Mouse (Mus musculus) right cerebral cortex, postnatal 14 days (tissue): ENCODE results near the gene Hoxd11.

Source experiments
- DNase-seq: peaks from one replicate; pipeline ENCODE4 v3.0.0; 2022

The Hoxd11 gene

GRCm38 (mm10) chr2:74732513-74733316, 53.4 kb downstream of the Hoxd11 start:
- no peak for DNase-seq

GRCm38 (mm10) chr2:74733317-74733661, 53.9 kb downstream of the Hoxd11 start:
- DNase-seq = no peak

GRCm38 (mm10) chr2:74733765-74734164, 54.4 kb downstream of the Hoxd11 start:
- no peak for DNase-seq

GRCm38 (mm10) chr2:74734451-74734850, 55.1 kb downstream of the Hoxd11 start:
- no peak for DNase-seq

- DNase-seq = no peak
These were observed 55.8 kb downstream of the Hoxd11 start for GRCm38 (mm10) chr2:74734996-74735811.

GRCm38 (mm10) chr2:74735851-74736687, 56.7 kb downstream of the Hoxd11 start:
- DNase-seq = no peak
